Mouse (Mus musculus) right cerebral cortex, postnatal 14 days (tissue): ENCODE data around the gene Gbp4.
"Not testable (repeated sequence)": the region's sequence is repeated elsewhere in the genome, so short reads cannot be mapped to it uniquely, and the experiment has no call there.

ENCODE experiments used
- DNase-seq: peaks from one replicate; pipeline ENCODE4 v3.0.0; 2022

Gbp4 gene

DNA sequence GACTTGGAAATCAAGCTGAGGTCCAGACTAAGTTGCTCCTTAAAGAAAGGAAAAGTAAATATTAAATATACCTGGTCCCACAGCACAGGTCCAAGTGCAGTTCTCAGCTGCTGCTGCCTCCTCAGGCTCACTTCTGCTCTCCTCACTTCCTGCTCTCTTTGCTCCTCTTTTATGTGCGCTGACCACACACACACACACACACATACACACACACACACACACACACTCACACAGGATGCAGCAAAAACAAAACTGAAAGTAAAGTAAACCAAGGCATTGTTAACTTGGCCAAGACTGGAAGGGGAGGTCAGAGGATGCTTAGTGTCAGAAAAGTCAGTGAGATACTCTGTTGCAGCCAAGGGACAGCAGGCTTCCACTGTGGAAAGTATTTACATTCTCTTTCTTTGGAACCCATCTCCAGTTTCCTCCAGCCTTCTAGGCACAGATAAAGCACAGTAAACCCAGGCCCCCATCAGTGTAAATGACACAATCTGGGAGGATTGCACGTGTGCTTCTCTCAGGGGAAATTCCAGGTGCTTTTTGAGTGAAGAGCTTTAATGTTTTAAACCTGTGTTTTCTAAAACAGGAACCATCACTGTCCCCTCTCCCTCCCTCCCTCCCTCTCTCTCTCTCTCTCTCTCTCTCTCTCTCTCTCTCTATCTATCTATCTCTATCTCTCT lies at the start of gene Gbp4, which contains the start of the genes Gbp9 and Gbp8:
Gene Gbp4 (minus strand): TSS at position 178 of the 680 bp plus-strand sequence.
Gene Gbp9 (minus strand): TSS at position 131 of the 680 bp plus-strand sequence.
Gene Gbp8 (minus strand): TSS at position 132 of the 680 bp plus-strand sequence.
- not testable (repeated sequence) for DNase-seq

DNA sequence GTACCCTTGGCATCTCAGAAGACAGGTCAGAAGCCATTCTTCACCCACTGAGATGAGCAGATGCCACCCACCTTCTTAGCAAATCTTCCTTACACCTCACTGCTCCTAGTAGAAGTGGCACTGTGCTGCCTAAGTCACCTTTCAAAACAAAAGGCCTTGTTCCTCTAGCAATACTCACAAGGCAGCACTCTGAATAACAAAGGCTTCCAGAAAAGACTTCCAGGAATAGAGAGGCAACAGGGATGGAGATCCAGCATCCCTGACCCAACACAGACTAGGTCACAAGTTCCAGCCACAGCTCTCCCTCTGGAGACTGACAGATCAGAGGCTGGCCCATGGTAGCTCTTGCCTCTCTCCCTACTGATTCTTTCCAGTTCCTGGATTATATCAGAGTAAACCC lies 42.1 kb upstream of the Gbp4 start:
- DNase-seq = no peak

DNA sequence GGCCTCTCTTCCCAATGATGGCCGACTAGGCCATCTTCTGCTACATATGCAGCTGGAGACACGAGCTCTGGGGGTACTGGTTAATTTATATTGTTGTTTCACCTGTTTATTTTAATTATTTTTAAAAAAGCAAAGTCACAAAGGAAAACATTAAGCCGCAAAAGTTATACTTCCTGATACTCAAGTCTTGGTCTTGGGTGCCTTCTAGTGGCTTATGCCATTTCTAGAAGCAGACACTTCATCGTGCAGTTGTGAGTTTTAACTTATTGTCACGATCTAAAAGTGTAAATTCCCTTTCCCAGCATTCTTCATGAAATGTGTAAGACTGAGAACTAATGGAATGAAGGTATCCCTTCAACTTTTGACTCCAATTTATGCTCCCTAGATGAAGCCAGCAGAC lies 17.2 kb upstream of the Gbp4 start:
- no peak for DNase-seq

DNA sequence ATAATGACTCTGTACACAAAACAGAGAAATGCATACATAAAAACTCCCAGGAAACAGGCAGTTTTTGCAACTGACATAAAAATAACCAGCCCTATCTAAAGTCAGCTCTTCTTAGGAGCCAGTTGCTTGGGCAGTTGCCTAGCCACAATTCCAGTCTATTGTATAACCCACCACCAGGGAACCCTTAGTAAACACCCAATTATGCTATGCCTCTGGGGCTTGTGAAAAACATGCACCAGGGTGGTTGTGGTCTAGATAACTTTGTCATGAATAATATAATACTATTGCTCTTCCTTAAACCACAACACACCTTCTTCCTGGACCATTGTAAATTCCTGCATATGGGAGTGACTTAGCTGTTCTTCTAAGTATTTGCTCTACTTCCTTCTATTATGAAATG lies 14.7 kb upstream of the Gbp4 start:
- DNase-seq = no peak

DNA sequence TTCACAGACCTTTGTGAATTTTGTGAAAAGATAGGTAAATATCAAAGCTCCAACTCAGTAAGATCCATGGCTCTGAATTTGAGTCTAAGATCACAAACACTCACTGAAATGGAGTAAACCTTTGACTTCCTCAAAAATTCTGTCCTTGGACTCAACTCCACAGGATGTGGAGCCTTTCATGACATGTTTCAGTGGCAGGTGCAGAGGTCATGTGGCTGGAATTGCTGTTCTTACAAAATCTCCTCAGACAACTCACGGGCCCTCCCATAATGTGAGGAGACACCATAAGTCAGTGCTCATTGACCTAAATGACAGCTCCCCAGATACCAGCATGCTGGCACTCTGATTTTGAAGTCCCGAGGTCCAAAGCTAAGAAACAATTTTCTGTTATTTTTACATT lies 8.7 kb upstream of the Gbp4 start:
- not testable (repeated sequence) for DNase-seq

DNA sequence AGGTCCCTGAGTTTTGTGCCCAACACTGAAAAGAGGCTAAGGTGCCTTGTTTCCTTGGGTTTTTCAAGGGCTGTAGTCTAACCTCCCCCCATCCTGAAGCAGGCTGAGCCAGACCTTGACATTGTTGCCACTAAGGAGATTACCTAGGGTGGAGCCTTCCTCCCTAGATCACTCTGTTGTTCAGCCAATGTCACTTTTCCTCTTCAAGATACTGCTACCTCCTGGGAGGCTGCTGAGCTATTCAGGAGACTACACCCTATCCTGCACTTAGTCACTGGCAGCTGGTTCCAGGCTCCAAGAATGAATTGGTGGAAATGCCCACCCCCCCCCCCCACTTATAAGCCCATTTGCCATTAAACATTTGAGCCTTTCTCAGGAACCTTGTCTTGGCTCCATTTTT lies 7.1 kb upstream of the Gbp4 start:
- no peak for DNase-seq

DNA sequence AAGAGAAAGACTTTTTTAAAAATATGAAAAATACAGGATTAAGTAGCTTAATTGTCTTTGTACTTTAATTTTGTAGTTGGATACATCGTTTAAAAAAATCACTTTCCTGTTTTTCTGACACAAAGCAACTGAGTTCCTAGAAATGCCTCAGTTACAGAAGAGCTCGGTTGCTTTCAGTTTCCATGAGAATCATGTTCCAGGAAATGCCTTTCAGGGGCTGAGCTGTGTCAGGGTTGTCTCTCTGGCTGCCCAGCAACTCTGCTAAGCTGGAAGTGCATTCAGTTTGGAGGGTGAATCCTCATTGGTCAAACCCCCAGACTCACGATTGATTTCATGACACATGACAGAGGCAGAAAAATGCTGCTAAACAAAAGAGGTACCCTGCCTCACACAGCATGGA lies 6.3 kb upstream of the Gbp4 start:
- not testable (repeated sequence) for DNase-seq

DNA sequence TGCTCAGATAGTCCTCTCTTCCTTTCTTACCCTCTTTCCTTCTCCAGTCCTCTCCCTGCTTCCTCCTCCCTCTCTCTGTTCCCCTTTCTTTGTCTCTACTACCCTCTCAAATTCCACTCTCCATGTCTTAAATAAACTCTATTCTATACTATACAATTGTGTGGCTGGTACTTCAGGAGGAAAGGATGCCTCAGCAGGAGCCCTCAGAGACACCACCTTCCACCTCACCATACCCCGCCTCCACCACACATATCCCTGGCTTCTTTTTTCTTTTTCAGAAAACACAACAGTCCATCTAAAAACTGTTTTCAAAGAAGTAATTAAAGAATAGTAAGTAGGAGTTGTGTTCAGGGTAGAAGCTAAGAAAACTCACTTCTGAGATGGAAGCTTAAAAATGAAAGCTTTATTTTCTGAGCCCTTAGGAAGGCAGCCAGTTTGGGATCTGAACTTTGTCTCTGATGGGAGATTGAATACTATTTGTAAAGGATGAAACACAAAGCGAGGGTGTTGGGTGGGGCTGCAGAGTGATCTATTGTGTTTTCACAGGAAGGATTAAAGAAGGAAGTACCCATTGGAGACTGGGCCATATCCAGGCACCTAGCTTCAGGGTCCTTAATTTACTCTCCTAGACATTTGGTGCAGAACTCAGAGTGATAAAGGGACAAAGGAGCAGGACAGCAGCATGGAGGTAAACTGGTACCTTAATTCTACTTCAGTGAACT lies 864 bp upstream of the Gbp4 start:
- not testable (repeated sequence) for DNase-seq

DNA sequence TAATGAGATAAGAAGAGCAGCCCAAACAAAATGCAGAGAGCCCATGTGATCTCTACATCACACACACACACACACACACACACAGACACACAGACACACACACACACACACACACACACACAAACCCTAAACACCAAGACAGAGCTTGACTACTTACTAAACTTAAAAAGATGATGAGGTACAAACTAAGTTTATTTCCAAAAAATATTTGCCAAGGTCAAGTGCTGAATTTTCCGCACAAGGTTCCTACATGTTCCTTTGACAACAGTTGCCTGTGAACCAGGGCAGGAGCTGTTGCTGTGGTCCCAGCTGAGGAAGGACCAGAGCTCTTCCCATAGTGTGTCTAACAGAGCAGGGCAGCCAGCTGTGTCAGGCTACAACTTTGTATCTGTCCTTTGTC lies 480 bp downstream of the Gbp4 start:
- no peak for DNase-seq

DNA sequence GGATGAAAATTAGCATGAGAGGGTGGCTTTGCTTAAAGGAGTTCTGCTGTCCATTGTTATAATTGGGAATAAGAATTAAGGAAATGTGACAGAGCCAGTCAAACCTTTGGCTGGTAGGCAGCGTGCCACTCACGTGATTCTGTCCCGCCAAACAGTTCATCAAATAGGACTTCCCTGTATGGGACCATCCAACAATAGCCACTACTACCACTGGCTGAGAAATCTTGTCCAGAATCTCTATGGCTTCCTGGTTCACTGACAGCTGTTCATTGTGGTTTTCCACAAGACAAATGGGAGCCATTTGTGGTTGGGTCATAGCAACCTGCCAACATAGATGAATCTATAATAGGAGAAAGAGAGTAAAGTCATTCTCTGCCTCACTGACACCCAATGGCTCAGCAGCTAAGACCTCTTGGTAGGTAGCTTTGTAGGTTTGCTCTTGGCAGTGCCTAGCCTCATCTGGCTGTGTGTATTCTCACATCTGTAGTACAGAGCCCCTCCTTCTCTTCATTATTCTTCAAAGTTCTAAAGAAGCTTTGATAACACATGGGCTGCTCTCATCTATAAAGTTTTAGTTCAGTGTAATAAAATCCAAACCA lies 2.6 kb downstream of the Gbp4 start:
- not testable (repeated sequence) for DNase-seq

DNA sequence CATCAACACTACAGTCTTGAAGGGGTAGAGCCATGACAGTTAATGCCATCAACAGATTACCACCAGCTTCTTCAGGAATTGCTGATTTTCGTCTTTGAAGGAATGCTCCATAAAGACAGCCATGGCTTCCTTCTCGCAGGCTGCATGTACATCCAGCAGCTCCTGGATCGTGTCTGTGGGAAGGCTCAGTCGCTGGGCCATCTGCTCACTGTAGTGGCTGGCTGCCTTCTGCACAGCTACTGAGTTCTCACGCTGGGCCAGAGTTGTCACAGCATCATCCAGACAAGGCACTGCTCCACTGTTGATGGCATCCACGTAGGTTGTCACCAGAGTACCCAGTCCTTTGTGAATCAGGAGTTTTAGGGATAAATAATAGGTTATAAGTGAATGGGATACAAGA lies 17.7 kb downstream of the Gbp4 start:
- DNase-seq = peak; percentile 25

DNA sequence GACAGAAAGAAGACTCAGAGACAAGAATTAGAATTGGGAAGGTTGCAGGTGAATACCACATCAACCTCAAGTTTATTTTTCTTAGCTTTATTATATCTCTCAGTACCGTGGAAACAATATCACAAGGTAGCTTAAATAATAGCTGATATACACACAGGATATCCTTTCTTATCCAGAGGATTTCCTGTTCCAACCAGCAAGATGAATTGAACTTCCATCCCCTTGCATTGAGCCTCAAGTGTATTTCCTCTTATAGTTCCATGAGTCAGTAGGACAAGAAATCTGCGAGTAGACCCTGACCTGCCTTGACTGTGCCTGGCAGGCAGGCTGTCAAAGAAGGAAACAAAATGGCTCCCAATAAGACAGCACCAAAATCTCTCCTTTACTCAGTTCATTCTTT lies 23.6 kb downstream of the Gbp4 start:
- no peak for DNase-seq

DNA sequence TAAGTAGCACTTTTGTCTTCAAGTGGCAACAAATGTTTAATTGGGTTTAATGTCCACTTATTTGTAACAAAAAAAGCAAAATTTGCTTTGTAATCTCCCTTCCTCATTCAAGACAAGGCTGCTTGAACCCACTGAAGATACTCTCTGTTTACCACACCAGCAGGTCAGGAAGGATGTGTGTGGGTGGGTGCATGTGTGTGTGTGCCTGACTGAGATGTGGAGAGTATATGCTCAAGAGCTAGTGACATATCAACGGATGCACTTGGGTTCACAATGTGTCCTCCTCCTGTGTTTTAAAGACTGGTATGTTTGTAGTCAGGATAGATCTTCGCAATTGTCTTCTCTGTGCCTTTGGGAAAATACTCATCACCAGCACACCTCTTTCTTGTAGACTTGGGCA lies 24.7 kb downstream of the Gbp4 start:
- DNase-seq = no peak

DNA sequence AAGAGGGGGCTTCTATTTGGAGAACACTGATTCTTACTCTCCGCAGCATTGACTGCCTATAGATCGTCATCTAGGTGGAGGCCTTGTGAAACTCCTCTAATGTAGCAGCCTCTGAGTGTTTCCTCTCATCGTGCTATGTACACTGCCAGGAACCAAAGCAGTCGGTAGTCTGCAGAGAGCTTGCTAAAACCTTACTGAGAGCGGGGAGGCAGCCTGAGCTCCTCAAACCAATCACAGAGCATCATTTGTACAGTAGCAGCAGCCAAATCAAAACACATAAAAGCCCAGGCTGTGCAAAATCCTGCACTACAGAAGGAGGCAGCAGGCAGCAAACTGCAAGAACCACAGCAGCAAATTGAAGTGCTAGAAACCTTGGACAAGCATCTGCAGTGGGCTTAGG lies 25.7 kb downstream of the Gbp4 start:
- no peak for DNase-seq

DNA sequence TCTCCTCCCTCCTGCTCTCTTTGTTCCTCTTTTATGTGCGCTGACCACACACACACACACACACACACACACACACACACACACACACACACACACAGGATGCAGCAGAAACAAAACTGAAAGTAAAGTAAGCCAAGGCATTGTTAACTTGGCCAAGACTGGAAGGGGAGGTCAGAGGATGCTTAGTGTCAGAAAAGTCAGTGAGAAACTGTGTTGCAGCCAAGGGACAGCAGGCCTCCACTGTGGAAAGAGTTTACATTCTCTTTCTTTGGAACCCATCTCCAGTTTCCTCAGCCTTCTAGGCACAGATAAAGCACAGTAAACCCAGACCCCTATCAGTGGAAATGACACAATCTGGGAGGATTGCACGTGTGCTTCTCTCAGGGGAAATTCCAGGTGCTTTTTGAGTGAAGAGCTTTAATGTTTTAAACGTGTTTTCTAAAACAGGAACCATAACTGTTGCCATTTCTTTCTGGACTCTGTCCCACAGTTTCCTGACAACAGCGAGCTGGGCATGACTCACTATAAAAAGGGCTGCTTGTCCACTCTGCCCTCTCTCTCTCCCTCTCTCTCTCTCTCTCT lies 29.0 kb downstream of the Gbp4 start:
- peak; percentile 19 for DNase-seq

DNA sequence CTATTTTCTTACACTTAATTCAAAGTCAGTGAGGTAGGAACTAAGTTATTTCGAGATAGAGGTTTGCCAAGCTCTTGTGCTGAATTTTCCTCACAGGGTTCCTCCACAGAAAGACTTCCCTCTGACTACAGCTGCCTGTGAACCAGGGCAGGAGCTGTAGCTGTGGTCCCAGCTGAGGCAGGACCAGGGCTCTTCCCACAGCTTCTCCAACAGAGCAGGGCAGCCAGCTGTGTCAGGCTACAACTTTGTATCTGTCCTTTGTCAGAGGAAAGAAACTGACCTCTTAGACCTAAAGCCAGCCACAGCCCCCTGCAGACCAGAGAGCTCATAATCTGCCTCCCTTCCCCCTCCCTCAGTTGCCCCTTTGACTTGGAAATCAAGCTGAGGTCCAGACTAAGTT lies 29.6 kb downstream of the Gbp4 start:
- DNase-seq = not testable (repeated sequence)

DNA sequence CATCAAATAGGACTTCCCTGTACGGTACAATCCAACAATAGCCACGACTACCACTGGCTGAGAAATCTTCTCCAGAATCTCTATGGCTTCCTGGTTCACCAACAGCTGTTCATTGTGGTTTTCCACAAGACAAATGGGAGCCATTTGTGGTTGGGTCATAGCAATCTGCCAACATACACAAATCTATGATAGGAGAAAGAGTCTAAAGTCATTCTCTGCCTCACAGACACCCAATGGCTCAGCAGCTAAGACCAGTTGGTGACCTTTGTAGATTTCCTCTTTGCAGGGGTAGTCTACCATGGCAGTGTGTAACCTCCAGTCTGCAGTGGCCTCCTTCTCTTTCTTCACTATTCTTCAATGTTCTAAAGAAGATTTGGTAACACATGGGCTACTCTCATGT lies 33.7 kb downstream of the Gbp4 start:
- DNase-seq = not testable (repeated sequence)

DNA sequence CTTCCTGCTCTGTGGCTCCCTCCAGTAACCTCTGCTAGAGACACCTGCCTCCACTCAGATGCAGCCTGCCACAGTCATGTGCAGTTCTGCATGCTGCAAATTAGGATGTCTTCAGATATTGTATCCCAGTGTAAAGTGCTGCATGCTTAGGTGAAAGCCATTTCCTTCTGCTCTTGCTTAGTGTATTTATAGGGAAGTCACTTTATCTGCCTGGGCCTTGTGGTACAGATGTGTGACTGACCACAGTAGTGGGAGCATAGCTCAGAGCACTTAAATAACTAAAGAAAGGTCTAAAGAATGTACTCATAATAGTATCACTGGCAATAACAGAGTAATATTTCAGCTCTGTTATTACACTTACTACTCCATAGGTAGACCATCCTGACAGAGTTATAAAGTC lies 57.5 kb downstream of the Gbp4 start:
- no peak for DNase-seq

DNA sequence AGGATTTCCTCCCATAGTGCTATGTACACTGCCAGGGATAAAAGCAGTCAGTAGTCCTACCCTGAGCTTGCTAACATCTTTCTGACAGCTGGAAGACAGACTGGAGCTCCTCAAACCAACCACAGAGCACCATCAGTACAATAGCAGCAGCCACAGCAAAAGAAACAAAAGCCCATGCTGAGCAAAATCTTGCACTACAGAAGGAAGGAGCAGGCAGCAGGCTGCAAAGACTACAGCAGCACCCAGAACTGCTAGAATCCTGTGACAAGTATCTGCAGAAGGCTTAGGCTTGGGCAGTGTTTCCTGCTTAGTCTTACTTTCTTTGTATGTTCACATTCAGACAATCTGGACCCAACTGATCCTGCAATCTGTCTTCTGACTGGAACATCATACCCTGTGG lies 71.0 kb downstream of the Gbp4 start:
- DNase-seq = not testable (repeated sequence)
